Mouse (Mus musculus) left cerebral cortex, postnatal 4 days (tissue): ENCODE results near the gene Xpnpep1. TPM values are rescaled to one million over a fixed set of nuclear protein-coding genes. Genes with fewer than 3 reads are reported as not detected.

ENCODE experiments used
- DNase-seq: peaks from one replicate; pipeline ENCODE4 v3.0.0-alpha.2; 2022
- intact Hi-C: fragments of 180-260 bp; cut with DNase I; formaldehyde crosslinking; loops from one replicate; pipeline ENCODE4 v1.15.1; 2025
- total RNA-seq, 2 experiments: library from RNA; stranded (reverse); gene quantifications; 2 replicates each; pipeline ENCODE4 v1.2.3; 2021

The Xpnpep1 gene
- 100 to 1,000 TPM; 123 to 124 TPM for total RNA-seq

- no peak for DNase-seq
- intact Hi-C loops: no loop called here
These were observed at the start of gene Xpnpep1 for GRCm38 (mm10) chr19:53040164-53041132. TSS of gene Xpnpep1 (minus strand) at chr19:53040214.

GRCm38 (mm10) chr19:53087268-53088143 is 47.5 kb upstream of the Xpnpep1 start:
- no peak for DNase-seq
- intact Hi-C loops: no loop called here

GRCm38 (mm10) chr19:53086861-53087260 is 46.8 kb upstream of the Xpnpep1 start:
- no peak for DNase-seq
- intact Hi-C loops: no loop called here

- intact Hi-C loops: no loop called here
These were observed 44.7 kb upstream of the Xpnpep1 start for GRCm38 (mm10) chr19:53084735-53085134.

GRCm38 (mm10) chr19:53082862-53083261 is 42.8 kb upstream of the Xpnpep1 start:
- intact Hi-C loops: no loop called here
- no peak for DNase-seq

More at GRCm38 (mm10) chr19:53084735-53085134, 44.7 kb upstream of the Xpnpep1 start:
- DNase-seq: no peak

- intact Hi-C loops: no loop called here
These were observed 41.3 kb upstream of the Xpnpep1 start for GRCm38 (mm10) chr19:53081339-53081738.

GRCm38 (mm10) chr19:53080921-53081320 is 40.9 kb upstream of the Xpnpep1 start:
- no peak for DNase-seq
- intact Hi-C loops: no loop called here

More at GRCm38 (mm10) chr19:53081339-53081738, 41.3 kb upstream of the Xpnpep1 start:
- no peak for DNase-seq

GRCm38 (mm10) chr19:53080487-53080886 is 40.5 kb upstream of the Xpnpep1 start:
- intact Hi-C loops: no loop called here
- DNase-seq: no peak

GRCm38 (mm10) chr19:53080026-53080425 is 40.0 kb upstream of the Xpnpep1 start:
- no peak for DNase-seq
- intact Hi-C loops: no loop called here

- DNase-seq: no peak
- intact Hi-C loops: no loop called here
These were observed 38.5 kb upstream of the Xpnpep1 start for GRCm38 (mm10) chr19:53078271-53079085.

GRCm38 (mm10) chr19:53077278-53077677 is 37.3 kb upstream of the Xpnpep1 start:
- intact Hi-C loops: no loop called here
- DNase-seq: no peak

- peak; percentile 30 for DNase-seq
- intact Hi-C loops: no loop called here
These were observed 36.4 kb upstream of the Xpnpep1 start for GRCm38 (mm10) chr19:53076238-53076981.

- intact Hi-C loops: no loop called here
- no peak for DNase-seq
These were observed 35.9 kb upstream of the Xpnpep1 start for GRCm38 (mm10) chr19:53075896-53076237.

- DNase-seq: no peak
- intact Hi-C loops: no loop called here
These were observed 35.1 kb upstream of the Xpnpep1 start for GRCm38 (mm10) chr19:53074899-53075722.

GRCm38 (mm10) chr19:53073521-53073920 is 33.5 kb upstream of the Xpnpep1 start:
- DNase-seq: no peak
- intact Hi-C loops: no loop called here

GRCm38 (mm10) chr19:53072406-53072805 is 32.4 kb upstream of the Xpnpep1 start:
- intact Hi-C loops: no loop called here

GRCm38 (mm10) chr19:53071651-53072050 is 31.6 kb upstream of the Xpnpep1 start:
- no peak for DNase-seq
- intact Hi-C loops: no loop called here

More at GRCm38 (mm10) chr19:53072406-53072805, 32.4 kb upstream of the Xpnpep1 start:
- DNase-seq: no peak

- no peak for DNase-seq
- intact Hi-C loops: no loop called here
These were observed 30.9 kb upstream of the Xpnpep1 start for GRCm38 (mm10) chr19:53070870-53071269.

- DNase-seq: no peak
These were observed 29.4 kb upstream of the Xpnpep1 start for GRCm38 (mm10) chr19:53069451-53069850.

More at GRCm38 (mm10) chr19:53069451-53069850, 29.4 kb upstream of the Xpnpep1 start:
- intact Hi-C loops: no loop called here
